10 mouse cellular contexts compared by ENCODE assay signal in the genomic region with DNA sequence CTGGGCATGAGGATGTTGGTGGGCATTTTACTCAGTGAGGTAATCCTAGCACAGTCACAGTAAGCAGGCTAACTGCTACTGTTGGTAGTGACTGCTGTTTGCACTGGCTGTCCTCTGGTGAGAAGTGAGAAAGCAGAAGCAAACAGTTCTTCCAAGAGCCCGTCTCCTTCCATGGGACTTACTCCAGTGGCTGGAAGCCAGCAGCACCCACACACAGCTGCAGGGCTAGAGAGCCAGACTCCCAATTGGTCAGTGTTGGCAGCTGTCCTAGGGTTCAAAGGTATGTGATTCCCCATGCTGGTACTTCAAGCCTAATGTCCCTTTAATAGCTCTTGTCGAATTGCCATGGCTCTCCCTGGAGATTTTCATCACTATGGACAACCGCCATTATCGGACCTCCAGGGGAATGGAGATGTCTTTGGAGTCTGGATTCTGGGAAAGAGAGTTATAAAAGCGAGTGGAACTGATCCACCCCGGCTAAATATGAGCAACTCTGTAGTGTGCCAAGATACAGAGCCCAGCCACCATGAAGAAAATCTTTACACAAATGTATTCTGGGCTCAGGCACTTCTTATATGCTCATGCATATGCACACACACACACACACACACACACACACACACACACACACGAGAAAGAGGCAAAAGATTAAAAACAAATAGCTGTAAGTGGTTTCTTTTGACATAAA. TPM values are rescaled to one million over a fixed set of nuclear protein-coding genes. Genes with fewer than 3 reads are reported as not detected.
A peak's percentile ranks its signal among the peaks of the same experiment; 100 is the strongest.
DNase-seq lines count a peak whose midpoint lies in the region; ATAC-seq lines count a peak whose summit lies in the region.
"Had no signal": no experiment of that assay in that cellular context is flagged by ENCODE, and none has a peak within 500 bp of the region (broad histone marks: within the 10 kb centered on the region; RNA-seq: fewer than 3 reads in every experiment).

No protein-coding gene starts in this region.

- H3K4me3 ChIP-seq in limb, embryonic 15.5 days: no peak overlapping the region
- H3K4me3 ChIP-seq in limb, embryonic 10.5 days: no peak overlapping the region
- no peak overlapping the region for H3K4me3 ChIP-seq in forebrain, embryonic 10.5 days

- H3K4me2 ChIP-seq in limb, embryonic 15.5 days: no peak overlapping the region

- intact Hi-C loops in left cerebral cortex, postnatal 10 days (cut with DNase I): no loop called here

- WGBS in limb, embryonic 15.5 days: 49% methylated on average over 7 of the region's 7 CpGs
- WGBS in limb, embryonic 10.5 days: 72% methylated on average over 7 of the region's 7 CpGs
- WGBS in forebrain, embryonic 10.5 days: 81% methylated on average over 7 of the region's 7 CpGs

- no peak for ATAC-seq in limb, embryonic 15.5 days (ENCODE audit: insufficient number of reproducible peaks, low FRiP score, low TSS enrichment, low read depth)

- H3K36me3 ChIP-seq in limb, embryonic 15.5 days: no peaks in the 10 kb centered on the region
- no peaks in the 10 kb centered on the region for H3K36me3 ChIP-seq in limb, embryonic 10.5 days
- 0 out of 2 replicates have a peak, but pooled peaks cover 4% of the 10 kb centered on the region for H3K36me3 ChIP-seq in forebrain, embryonic 10.5 days (replicated peaks)

- H3K9me3 ChIP-seq in limb, embryonic 15.5 days: no peaks in the 10 kb centered on the region
- no peaks in the 10 kb centered on the region for H3K9me3 ChIP-seq in limb, embryonic 10.5 days (replicated peaks)
- H3K9me3 ChIP-seq in forebrain, embryonic 10.5 days: peaks cover under 1% of the 10 kb centered on the region

- no peaks in the 10 kb centered on the region for H3K27me3 ChIP-seq in limb, embryonic 15.5 days
- no peaks in the 10 kb centered on the region for H3K27me3 ChIP-seq in limb, embryonic 10.5 days (ENCODE audit: low read depth, poor library complexity, severe bottlenecking)
- H3K27me3 ChIP-seq in forebrain, embryonic 10.5 days (ENCODE audit: poor library complexity, severe bottlenecking): no peaks in the 10 kb centered on the region

- peaks cover 8% of the 10 kb centered on the region for H3K4me1 ChIP-seq in limb, embryonic 15.5 days
- H3K4me1 ChIP-seq in limb, embryonic 10.5 days: no peaks in the 10 kb centered on the region; the same call in 1 of the 2 replicates
- no peaks in the 10 kb centered on the region for H3K4me1 ChIP-seq in forebrain, embryonic 10.5 days

- no peak overlapping the region for H3K9ac ChIP-seq in limb, embryonic 15.5 days

- H3K27ac ChIP-seq in limb, embryonic 15.5 days: peak overlapping the region; percentile 7; the same call in 1 of the 2 replicates
- no peak overlapping the region for H3K27ac ChIP-seq in limb, embryonic 10.5 days
- H3K27ac ChIP-seq in forebrain, embryonic 10.5 days: no peak overlapping the region
- H3K27ac ChIP-seq: kidney, postnatal 0 days had no signal

- no peak for DNase-seq in limb, embryonic 10.5 days (ENCODE audit: low spot score)
- DNase-seq in brain, adult 2 months (ENCODE audit: low read depth, low spot score): peak; percentile 68
- peak; percentile 88 to 90 for DNase-seq in heart, adult 9 months (ENCODE audit: low spot score in 2 of 2)
- DNase-seq in left cerebral cortex, postnatal 10 days (ENCODE audit: extremely low spot score in 1 of 2, low spot score in 2 of 2): peak; percentile 55 to 74
- DNase-seq in right cerebral cortex, adult 2 months (ENCODE audit: low spot score in 2 of 2): peak; percentile 49 to 61
- DNase-seq in thymus, postnatal 0 days (ENCODE audit: low spot score): no peak
- DNase-seq in forebrain, embryonic 10.5 days (ENCODE audit: extremely low spot score, low spot score): no peak

RNA-seq across cellular contexts. Expression of a gene that starts 47.2 kb away (rescaled TPM):
- 30.7 and 31.5 TPM in 2 replicates for polyA plus RNA-seq in limb, embryonic 15.5 days (2015; fragmentation: Nextera tagmentation; extraction: Ambion mirVana)
- 51.1 and 52.9 TPM in 2 replicates for polyA plus RNA-seq in limb, embryonic 10.5 days (2016; fragmentation: Nextera tagmentation; extraction: Ambion mirVana)
- total RNA-seq in left cerebral cortex, postnatal 10 days (2021): 10 to 100 TPM; 29.4 to 32.8 TPM
- 30.7 and 31.0 TPM in 2 replicates for polyA plus RNA-seq in thymus, postnatal 0 days (2015; fragmentation: Nextera tagmentation; extraction: Ambion mirVana)
- 53.8 and 58.1 TPM in 2 replicates for polyA plus RNA-seq in forebrain, embryonic 10.5 days (2016; fragmentation: Nextera tagmentation; extraction: Ambion mirVana)

RNA-seq across cellular contexts. Expression of a gene that starts 57.5 kb away (rescaled TPM):
- polyA plus RNA-seq in limb, embryonic 15.5 days (2015; fragmentation: Nextera tagmentation; extraction: Ambion mirVana): not detected in 2 replicates
- not detected in 2 replicates for polyA plus RNA-seq in limb, embryonic 10.5 days (2016; fragmentation: Nextera tagmentation; extraction: Ambion mirVana)
- total RNA-seq in left cerebral cortex, postnatal 10 days (2021): not detected
- polyA plus RNA-seq in thymus, postnatal 0 days (2015; fragmentation: Nextera tagmentation; extraction: Ambion mirVana): 0.12 TPM in 1 of 2 replicates, not detected in the other
- not detected in 2 replicates for polyA plus RNA-seq in forebrain, embryonic 10.5 days (2016; fragmentation: Nextera tagmentation; extraction: Ambion mirVana)
- polyA plus RNA-seq: kidney, postnatal 0 days; small intestine, adult 2 months had no signal

Comparison
In these comparisons a context has a peak if more than half of its experiments do, and no peak if none do; other contexts are left out.
1. DNase-seq: peak in brain, adult 2 months (single experiment), heart, adult 9 months (2 of 2), left cerebral cortex, postnatal 10 days (2 of 2) and right cerebral cortex, adult 2 months (2 of 2); none in limb, embryonic 10.5 days (single experiment), thymus, postnatal 0 days (single experiment) and forebrain, embryonic 10.5 days (single experiment).